Mouse (Mus musculus): Measurements from ENCODE around the gene Safb2.

GRCm38 (mm10) chr17:56511707-56512090 is 72.7 kb downstream of the Safb2 start:
- TF ChIP-seq CTCF (IDR thresholded peaks at IDR 0.05; ENCODE audit: low read depth), result no peak
- no peak for TF ChIP-seq EP300 (IDR thresholded peaks at IDR 0.05; ENCODE audit: low read depth)

All from liver, postnatal 0 days (tissue).